Mouse (Mus musculus): Measurements from ENCODE around the gene Fbrsl1. TPM values are rescaled to one million over a fixed set of nuclear protein-coding genes. Genes with fewer than 3 reads are reported as not detected.

Gene Fbrsl1
- polyA plus RNA-seq, 1 experiment from 2014 or later: 5.5 TPM

GRCm38 (mm10) chr5:110410386-110410785 lies 37.9 kb downstream of the Fbrsl1 start:
- no peak for ATAC-seq (ENCODE audit: low read depth)
- H3K4me3 ChIP-seq (ENCODE audit: low read length): no peak overlapping the region
- H3K4me1 ChIP-seq (replicated peaks; ENCODE audit: control insufficient read depth, insufficient read depth, low read length): no peaks in the 10 kb centered on the region
- no peaks in the 10 kb centered on the region; the same call in 1 of the 2 replicates for H3K36me3 ChIP-seq (ENCODE audit: control insufficient read depth, insufficient read depth, low read length)
- H3K4me2 ChIP-seq (ENCODE audit: low read depth, low read length): no peak overlapping the region
- no peak overlapping the region for H3K27ac ChIP-seq (ENCODE audit: low read length)
- no peaks in the 10 kb centered on the region for H3K9me3 ChIP-seq (ENCODE audit: control insufficient read depth, low read length)
- H3K9ac ChIP-seq (ENCODE audit: low read length): no peak overlapping the region
- no peaks in the 10 kb centered on the region for H3K27me3 ChIP-seq (ENCODE audit: control insufficient read depth, insufficient read depth, low read depth, low read length)
- 77% methylated on average over 5 of the region's 5 CpGs for WGBS

GRCm38 (mm10) chr5:110408967-110409366 lies 39.3 kb downstream of the Fbrsl1 start:
- no peak overlapping the region for H3K27ac ChIP-seq (ENCODE audit: low read length)
- H3K4me2 ChIP-seq (ENCODE audit: low read depth, low read length): no peak overlapping the region
- no peak for ATAC-seq (ENCODE audit: low read depth)
- no peak overlapping the region for H3K4me3 ChIP-seq (ENCODE audit: low read length)
- H3K27me3 ChIP-seq (ENCODE audit: control insufficient read depth, insufficient read depth, low read depth, low read length): no peaks in the 10 kb centered on the region
- no peaks in the 10 kb centered on the region for H3K4me1 ChIP-seq (replicated peaks; ENCODE audit: control insufficient read depth, insufficient read depth, low read length)
- H3K9ac ChIP-seq (ENCODE audit: low read length): no peak overlapping the region
- H3K36me3 ChIP-seq (ENCODE audit: control insufficient read depth, insufficient read depth, low read length): no peaks in the 10 kb centered on the region
- no peaks in the 10 kb centered on the region for H3K9me3 ChIP-seq (ENCODE audit: control insufficient read depth, low read length)
- WGBS: 84% methylated on average over 2 of the region's 2 CpGs

GRCm38 (mm10) chr5:110406065-110406714 lies 42.1 kb downstream of the Fbrsl1 start:
- Histone ChIP-seq H3K27me3 (ENCODE audit: control insufficient read depth, insufficient read depth, low read depth, low read length) (no peaks in the 10 kb centered on the region), H3K27ac (ENCODE audit: low read length) (no peak overlapping the region), H3K36me3 (ENCODE audit: control insufficient read depth, insufficient read depth, low read length) (no peaks in the 10 kb centered on the region), H3K4me3 (ENCODE audit: low read length) (no peak overlapping the region), H3K9ac (ENCODE audit: low read length) (no peak overlapping the region), H3K4me1 (replicated peaks; ENCODE audit: control insufficient read depth, insufficient read depth, low read length) (no peaks in the 10 kb centered on the region), H3K4me2 (ENCODE audit: low read depth, low read length) (no peak overlapping the region), H3K9me3 (ENCODE audit: control insufficient read depth, low read length) (no peaks in the 10 kb centered on the region)
- no peak for ATAC-seq (ENCODE audit: low read depth)
- 68% methylated on average over 8 of the region's 8 CpGs for WGBS

- H3K9me3 ChIP-seq (ENCODE audit: control insufficient read depth, low read length): no peaks in the 10 kb centered on the region
- 30% methylated on average over 3 of the region's 3 CpGs for WGBS
- H3K4me1 ChIP-seq (replicated peaks; ENCODE audit: control insufficient read depth, insufficient read depth, low read length): no peaks in the 10 kb centered on the region
- no peak overlapping the region for H3K9ac ChIP-seq (ENCODE audit: low read length)
- no peak overlapping the region for H3K4me2 ChIP-seq (ENCODE audit: low read depth, low read length)
- no peak overlapping the region for H3K4me3 ChIP-seq (ENCODE audit: low read length)
- H3K27me3 ChIP-seq (ENCODE audit: control insufficient read depth, insufficient read depth, low read depth, low read length): no peaks in the 10 kb centered on the region
- no peaks in the 10 kb centered on the region for H3K36me3 ChIP-seq (ENCODE audit: control insufficient read depth, insufficient read depth, low read length)
- ATAC-seq (ENCODE audit: low read depth): no peak
- H3K27ac ChIP-seq (ENCODE audit: low read length): no peak overlapping the region
Observed at GRCm38 (mm10) chr5:110403931-110404330, 44.4 kb downstream of the Fbrsl1 start.

DNA sequence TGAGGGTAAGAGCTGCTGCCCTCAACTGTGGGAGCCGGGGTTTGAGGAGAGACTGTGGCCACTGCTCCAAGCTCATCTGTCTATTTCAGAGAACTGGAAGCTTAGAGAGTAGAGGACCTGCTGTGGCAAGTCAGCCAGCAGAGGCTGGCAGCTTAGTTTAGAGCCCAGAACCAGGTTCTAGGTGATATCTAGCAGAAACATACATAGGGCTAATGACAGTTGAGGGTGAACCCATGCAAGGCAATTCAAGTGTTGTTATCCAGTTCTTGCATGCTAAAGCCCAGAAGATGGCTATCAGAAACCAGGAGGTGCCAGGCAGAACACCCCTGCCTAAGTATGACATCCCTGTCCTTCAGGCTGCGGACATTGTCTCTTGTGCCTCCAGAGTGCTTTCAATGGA lies 45.7 kb downstream of the Fbrsl1 start:
- H3K27me3 ChIP-seq (ENCODE audit: control insufficient read depth, insufficient read depth, low read depth, low read length): no peaks in the 10 kb centered on the region
- no peak overlapping the region for H3K27ac ChIP-seq (ENCODE audit: low read length)
- no peaks in the 10 kb centered on the region for H3K9me3 ChIP-seq (ENCODE audit: control insufficient read depth, low read length)
- no peaks in the 10 kb centered on the region for H3K36me3 ChIP-seq (ENCODE audit: control insufficient read depth, insufficient read depth, low read length)
- no peak for ATAC-seq (ENCODE audit: low read depth)
- H3K4me3 ChIP-seq (ENCODE audit: low read length): no peak overlapping the region
- H3K4me2 ChIP-seq (ENCODE audit: low read depth, low read length): no peak overlapping the region
- H3K9ac ChIP-seq (ENCODE audit: low read length): no peak overlapping the region
- H3K4me1 ChIP-seq (replicated peaks; ENCODE audit: control insufficient read depth, insufficient read depth, low read length): no peaks in the 10 kb centered on the region
- 85% methylated on average over 2 of the region's 2 CpGs for WGBS

GRCm38 (mm10) chr5:110401101-110401500 lies 47.2 kb downstream of the Fbrsl1 start:
- 88% methylated on average over 8 of the region's 8 CpGs for WGBS
- no peaks in the 10 kb centered on the region for H3K27me3 ChIP-seq (ENCODE audit: control insufficient read depth, insufficient read depth, low read depth, low read length)

DNA sequence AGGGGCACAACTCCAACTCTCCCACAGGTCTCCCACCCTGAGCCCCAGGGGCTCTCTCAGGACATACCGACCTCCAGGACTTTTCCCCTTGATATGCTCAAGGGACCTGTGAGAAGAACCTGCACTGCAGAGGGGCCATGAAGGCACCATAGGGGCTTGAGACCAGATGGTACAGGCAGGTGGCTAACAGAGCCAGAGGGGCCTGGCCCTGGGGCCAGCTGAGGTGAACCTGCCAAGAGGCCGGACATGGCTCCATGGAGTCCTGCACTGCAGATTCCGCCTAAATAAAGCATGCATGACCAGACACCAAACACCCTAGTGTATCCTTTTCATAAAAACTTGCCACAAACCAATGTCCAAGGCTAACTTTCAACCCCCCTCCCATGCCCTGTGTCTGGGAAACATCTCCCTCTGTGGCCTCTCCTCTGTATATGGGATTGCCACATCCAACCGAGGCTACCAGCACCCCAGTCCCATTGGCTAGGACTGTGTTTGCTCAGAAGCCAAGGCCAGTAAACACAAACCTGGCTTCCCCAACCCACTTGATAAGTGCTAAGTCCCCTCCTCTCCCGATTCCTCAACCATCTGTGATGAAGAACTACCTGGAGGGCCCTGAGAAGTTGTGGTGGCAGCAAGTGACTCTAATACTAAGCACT lies 53.2 kb downstream of the Fbrsl1 start:
- no peaks in the 10 kb centered on the region for H3K27me3 ChIP-seq (ENCODE audit: control insufficient read depth, insufficient read depth, low read depth, low read length)
- H3K4me2 ChIP-seq (ENCODE audit: low read depth, low read length): no peak overlapping the region
- no peak overlapping the region for H3K9ac ChIP-seq (ENCODE audit: low read length)
- no peaks in the 10 kb centered on the region for H3K36me3 ChIP-seq (ENCODE audit: control insufficient read depth, insufficient read depth, low read length)
- H3K4me3 ChIP-seq (ENCODE audit: low read length): no peak overlapping the region
- H3K27ac ChIP-seq (ENCODE audit: low read length): no peak overlapping the region
- H3K4me1 ChIP-seq (replicated peaks; ENCODE audit: control insufficient read depth, insufficient read depth, low read length): no peaks in the 10 kb centered on the region
- no peak for ATAC-seq (ENCODE audit: low read depth)
- WGBS: 79% methylated on average over 5 of the region's 5 CpGs
- H3K9me3 ChIP-seq (ENCODE audit: control insufficient read depth, low read length): no peaks in the 10 kb centered on the region

More at GRCm38 (mm10) chr5:110401101-110401500, 47.2 kb downstream of the Fbrsl1 start:
- no peaks in the 10 kb centered on the region for H3K9me3 ChIP-seq (ENCODE audit: control insufficient read depth, low read length)
- H3K27ac ChIP-seq (ENCODE audit: low read length): no peak overlapping the region
- H3K4me1 ChIP-seq (replicated peaks; ENCODE audit: control insufficient read depth, insufficient read depth, low read length): no peaks in the 10 kb centered on the region
- no peak overlapping the region for H3K4me3 ChIP-seq (ENCODE audit: low read length)
- H3K4me2 ChIP-seq (ENCODE audit: low read depth, low read length): no peak overlapping the region
- no peaks in the 10 kb centered on the region for H3K36me3 ChIP-seq (ENCODE audit: control insufficient read depth, insufficient read depth, low read length)
- ATAC-seq (ENCODE audit: low read depth): no peak
- no peak overlapping the region for H3K9ac ChIP-seq (ENCODE audit: low read length)

GRCm38 (mm10) chr5:110392727-110393126 lies 55.6 kb downstream of the Fbrsl1 start:
- no peak for ATAC-seq (ENCODE audit: low read depth)
- no peak overlapping the region for H3K27ac ChIP-seq (ENCODE audit: low read length)
- WGBS: 73% methylated on average over 5 of the region's 5 CpGs

GRCm38 (mm10) chr5:110390631-110391030 lies 57.7 kb downstream of the Fbrsl1 start:
- H3K9me3 ChIP-seq (ENCODE audit: control insufficient read depth, low read length): no peaks in the 10 kb centered on the region
- WGBS: 81% methylated on average over 4 of the region's 4 CpGs
- no peaks in the 10 kb centered on the region for H3K27me3 ChIP-seq (ENCODE audit: control insufficient read depth, insufficient read depth, low read depth, low read length)
- no peak overlapping the region for H3K9ac ChIP-seq (ENCODE audit: low read length)
- peaks cover 8% of the 10 kb centered on the region; the same call in 1 of the 2 replicates for H3K4me1 ChIP-seq (replicated peaks; ENCODE audit: control insufficient read depth, insufficient read depth, low read length)
- H3K4me2 ChIP-seq (ENCODE audit: low read depth, low read length): no peak overlapping the region
- H3K4me3 ChIP-seq (ENCODE audit: low read length): no peak overlapping the region
- H3K36me3 ChIP-seq (ENCODE audit: control insufficient read depth, insufficient read depth, low read length): no peaks in the 10 kb centered on the region
- no peak overlapping the region for H3K27ac ChIP-seq (ENCODE audit: low read length)
- no peak for ATAC-seq (ENCODE audit: low read depth)

More at GRCm38 (mm10) chr5:110392727-110393126, 55.6 kb downstream of the Fbrsl1 start:
- no peaks in the 10 kb centered on the region for H3K27me3 ChIP-seq (ENCODE audit: control insufficient read depth, insufficient read depth, low read depth, low read length)
- no peaks in the 10 kb centered on the region for H3K9me3 ChIP-seq (ENCODE audit: control insufficient read depth, low read length)
- H3K4me3 ChIP-seq (ENCODE audit: low read length): no peak overlapping the region
- H3K9ac ChIP-seq (ENCODE audit: low read length): no peak overlapping the region
- no peaks in the 10 kb centered on the region for H3K4me1 ChIP-seq (replicated peaks; ENCODE audit: control insufficient read depth, insufficient read depth, low read length)
- no peaks in the 10 kb centered on the region for H3K36me3 ChIP-seq (ENCODE audit: control insufficient read depth, insufficient read depth, low read length)
- no peak overlapping the region for H3K4me2 ChIP-seq (ENCODE audit: low read depth, low read length)

All from lung, embryonic 16.5 days (tissue).